Mouse (Mus musculus) hindbrain, embryonic 12.5 days (tissue): Measurements from ENCODE around the gene Cyp2j6. TPM values are rescaled to one million over a fixed set of nuclear protein-coding genes. Genes with fewer than 3 reads are reported as not detected.

Experiments
- ATAC-seq: fragments of 200-750 bp; cut with Nextera tagmentation; 2 replicates; pipeline ENCODE4 v1.8.0; 2017; ENCODE audit warnings: moderate TSS enrichment; ENCODE audit not compliant: low FRiP score
- H3K27ac ChIP-seq: fragments of 300-500 bp; sonication (generic); 2 replicates; pipeline ENCODE4 v1.5.1; 2016; ENCODE audit warnings: mild to moderate bottlenecking
- H3K27me3 ChIP-seq: fragments of 300-500 bp; sonication (generic); 2 replicates; pipeline ENCODE4 v1.6.1; 2016; ENCODE audit warnings: mild to moderate bottlenecking
- H3K36me3 ChIP-seq: fragments of 300-500 bp; sonication (generic); 2 replicates; pipeline ENCODE4 v1.6.1; 2016; ENCODE audit warnings: mild to moderate bottlenecking
- H3K4me1 ChIP-seq: fragments of 300-500 bp; sonication (generic); 2 replicates; pipeline ENCODE4 v1.6.1; 2016
- H3K4me2 ChIP-seq: fragments of 300-500 bp; sonication (generic); replicated peaks from 2 replicates; pipeline ENCODE4 v1.6.1; 2016; ENCODE audit warnings: mild to moderate bottlenecking
- H3K4me3 ChIP-seq: fragments of 300-500 bp; sonication (generic); 2 replicates; pipeline ENCODE4 v1.5.1; 2016; ENCODE audit warnings: mild to moderate bottlenecking
- H3K9ac ChIP-seq: fragments of 300-500 bp; sonication (generic); 2 replicates; pipeline ENCODE4 v1.6.1; 2016; ENCODE audit warnings: mild to moderate bottlenecking, moderate library complexity
- H3K9me3 ChIP-seq: fragments of 300-500 bp; sonication (generic); replicated peaks from 2 replicates; pipeline ENCODE4 v1.6.1; 2016; ENCODE audit warnings: mild to moderate bottlenecking
- WGBS: fragments of 180-500 bp; shearing (Covaris S2); methylation state at CpG from one replicate; pipeline ENCODE4 v1.1.7; 2016; 5-methylcytosine and 5-hydroxymethylcytosine counted together
- polyA plus RNA-seq: library from polyadenylated mRNA; unstranded; fragments of >200 nt; fragmentation: Nextera tagmentation; extraction: Ambion mirVana; gene quantifications from 2 replicates; pipeline ENCODE4 v1.2.1, GENCODE M21; 2016

The Cyp2j6 gene
- polyA plus RNA-seq, 1 experiment from 2014 or later = 6.3 TPM

DNA sequence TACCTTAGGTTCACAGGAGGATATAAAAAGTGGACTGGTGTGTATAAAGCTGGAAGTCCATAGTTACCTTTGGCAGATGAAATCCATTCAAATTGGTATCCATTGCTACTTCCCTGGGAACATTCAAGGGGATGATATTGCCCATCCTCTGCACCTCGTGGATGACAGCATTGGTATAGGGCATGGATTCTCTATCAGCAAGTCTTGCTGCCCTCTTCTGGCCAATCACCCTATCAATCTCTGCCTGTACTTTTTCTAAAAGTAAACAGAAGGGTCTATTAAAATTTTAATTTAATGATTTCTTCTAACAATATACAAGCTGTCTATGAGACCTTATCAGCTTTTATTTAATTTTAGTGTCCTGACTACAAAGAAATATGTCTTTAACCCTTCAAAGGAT is 27.7 kb downstream of the Cyp2j6 start:
- ATAC-seq = no peak
- no peaks in the 10 kb centered on the region for H3K9me3 ChIP-seq
- H3K36me3 ChIP-seq = no peaks in the 10 kb centered on the region
- H3K9ac ChIP-seq = no peak overlapping the region
- H3K27me3 ChIP-seq = no peaks in the 10 kb centered on the region
- WGBS = 8% methylated on average over 1 of the region's 1 CpGs
- H3K27ac ChIP-seq = no peak overlapping the region
- no peak overlapping the region for H3K4me2 ChIP-seq
- H3K4me3 ChIP-seq = no peak overlapping the region
- no peaks in the 10 kb centered on the region for H3K4me1 ChIP-seq

DNA sequence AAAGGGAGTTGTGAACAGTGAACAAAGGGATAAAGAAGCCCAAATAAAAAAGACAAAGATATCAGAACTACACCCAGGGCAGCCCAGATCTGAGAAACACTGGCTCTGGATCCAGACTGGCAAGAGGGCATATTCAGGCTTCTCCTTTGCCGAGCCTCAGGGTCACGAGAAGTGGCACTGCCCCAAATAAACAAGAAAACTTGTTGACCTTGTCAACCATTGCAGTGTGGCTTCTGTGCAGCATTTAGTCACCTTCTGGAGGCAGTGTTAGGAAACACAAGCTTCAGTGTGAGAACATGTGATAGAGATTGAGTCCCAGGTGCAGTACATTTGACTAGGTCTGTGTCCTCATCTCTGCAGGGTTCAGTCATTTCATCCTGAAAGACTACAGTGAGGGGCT is 31.2 kb downstream of the Cyp2j6 start:
- H3K27ac ChIP-seq = no peak overlapping the region
- H3K4me3 ChIP-seq = no peak overlapping the region
- 85% methylated on average over 2 of the region's 2 CpGs for WGBS
- H3K36me3 ChIP-seq = no peaks in the 10 kb centered on the region
- no peaks in the 10 kb centered on the region for H3K27me3 ChIP-seq
- no peaks in the 10 kb centered on the region for H3K9me3 ChIP-seq
- H3K4me1 ChIP-seq = no peaks in the 10 kb centered on the region
- H3K9ac ChIP-seq = no peak overlapping the region
- no peak for ATAC-seq
- H3K4me2 ChIP-seq = no peak overlapping the region

DNA sequence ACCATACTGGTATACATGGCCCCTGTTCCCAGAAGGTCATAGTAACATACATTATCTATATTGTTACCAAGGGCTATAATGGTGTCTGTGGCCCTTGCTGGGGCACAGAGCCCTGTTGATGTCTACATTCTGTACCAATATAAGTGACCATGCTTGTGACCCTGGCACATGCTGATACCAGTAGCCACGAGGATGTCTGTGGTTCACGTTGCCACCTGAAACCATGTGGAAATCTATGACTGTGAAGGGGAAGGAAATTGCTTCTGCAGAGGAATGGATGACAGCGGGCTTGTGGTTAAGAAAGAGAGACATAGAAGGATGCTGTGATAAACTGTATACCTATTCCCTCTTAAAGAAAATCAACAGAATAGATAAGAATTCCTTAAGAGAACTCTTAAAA is 43.4 kb downstream of the Cyp2j6 start:
- no peak overlapping the region for H3K27ac ChIP-seq
- no peaks in the 10 kb centered on the region for H3K9me3 ChIP-seq
- ATAC-seq = no peak
- H3K27me3 ChIP-seq = no peaks in the 10 kb centered on the region
- no peak overlapping the region for H3K4me3 ChIP-seq
- WGBS = 89% methylated on average over 3 of the region's 3 CpGs
- no peaks in the 10 kb centered on the region for H3K36me3 ChIP-seq
- H3K9ac ChIP-seq = no peak overlapping the region
- H3K4me2 ChIP-seq = no peak overlapping the region
- no peaks in the 10 kb centered on the region for H3K4me1 ChIP-seq

DNA sequence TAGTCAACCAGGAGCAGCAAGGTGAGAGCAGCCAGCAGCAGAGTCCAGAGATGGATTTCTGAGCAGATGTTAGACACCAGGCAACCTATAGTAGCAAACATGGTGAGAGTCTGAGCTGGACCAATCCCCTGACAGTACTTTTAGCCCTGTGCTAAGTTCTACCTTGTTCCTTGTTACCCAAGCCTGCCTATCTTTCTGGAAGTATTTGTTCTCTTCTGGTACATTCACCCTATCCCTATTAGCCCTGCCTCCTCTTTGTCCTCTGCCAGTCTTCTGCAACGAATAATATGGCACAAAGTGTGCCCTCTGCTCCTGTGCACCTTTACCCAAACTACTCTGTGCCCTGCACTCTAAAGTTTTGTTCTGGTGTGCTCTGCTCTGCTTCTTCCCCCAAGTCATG is 46.2 kb downstream of the Cyp2j6 start, which contains the start of gene Cyp2j8:
Cyp2j8 (minus strand) TSS at position 101 of the 400 bp plus-strand sequence.
- Histone ChIP-seq H3K4me1 (no peaks in the 10 kb centered on the region), H3K36me3 (no peaks in the 10 kb centered on the region), H3K27me3 (no peaks in the 10 kb centered on the region), H3K4me3 (no peak within 1 kb of the TSS), H3K4me2 (no peak within 1 kb of the TSS), H3K9ac (no peak within 1 kb of the TSS), H3K27ac (no peak within 1 kb of the TSS), H3K9me3 (no peaks in the 10 kb centered on the region)
- no peak for ATAC-seq
- 72% methylated on average over 1 of the region's 1 CpGs for WGBS

Other genes with a start within 250 kb of the Cyp2j6 start
- gene Cyp2j11, start 205.0 kb downstream of the Cyp2j6 start, polyA plus RNA-seq = not detected in 2 replicates
- not detected in 2 replicates for gene Cyp2j8, start 46.3 kb downstream of the Cyp2j6 start, polyA plus RNA-seq
- 1.9 TPM in 2 replicates for gene Cyp2j9, start 37.9 kb upstream of the Cyp2j6 start, polyA plus RNA-seq
- gene Cyp2j5, start 110.5 kb upstream of the Cyp2j6 start, polyA plus RNA-seq = not detected in 2 replicates
- 0.10 TPM in 1 of 2 replicates, not detected in the other for gene Gm12695, start 231.5 kb upstream of the Cyp2j6 start, polyA plus RNA-seq